Mouse (Mus musculus): ENCODE measurements around the gene Vmn2r-ps159.
"Not testable (repeated sequence)": the region's sequence is repeated elsewhere in the genome, so short reads cannot be mapped to it uniquely, and the experiment has no call there.

- TF ChIP-seq POLR2A (IDR thresholded peaks at IDR 0.05; ENCODE audit: extremely low read depth, insufficient read depth, low read length); CTCF (IDR thresholded peaks at IDR 0.05; ENCODE audit: low read depth, low read length): not testable (repeated sequence)
These were observed 26.0 kb downstream of the Vmn2r-ps159 start for GRCm38 (mm10) chr4:156356756-156357437.
